Mouse (Mus musculus) adrenal gland, adult (tissue): ENCODE measurements at regions not wholly inside any gene's neighbourhood (a gene's known extent, or its start where the extent isn't known, plus 50 kb on each side); places are given as distances from the start of the nearest gene placed in this dataset.

Source experiments
- DNase-seq, 2 experiments: peaks; one replicate each; pipeline ENCODE4 v3.0.0; 2022 to 2023; ENCODE audit warnings: low spot score in 1 of 2; ENCODE audit not compliant: inconsistent age in 2 of 2

GRCm38 (mm10) chr5:50126594-50126993 lies 67.8 kb upstream of the Adgra3 start:
- no peak for DNase-seq

- no peak for DNase-seq
Measured at GRCm38 (mm10) chr5:50126177-50126576, 67.4 kb upstream of the Adgra3 start.

- DNase-seq = no peak
Measured at GRCm38 (mm10) chr5:50125676-50126075, 66.9 kb upstream of the Adgra3 start.

- DNase-seq = no peak
Measured at GRCm38 (mm10) chr5:50122829-50123241, 64.0 kb upstream of the Adgra3 start.

- DNase-seq = no peak
Measured at GRCm38 (mm10) chr5:50119860-50120259, 61.1 kb upstream of the Adgra3 start.
